Mouse (Mus musculus) embryonic facial prominence, embryonic 11.5 days (tissue): ENCODE data around the gene Vwf. TPM values are rescaled to one million over a fixed set of nuclear protein-coding genes. Genes with fewer than 3 reads are reported as not detected.

Experiments
- ATAC-seq: fragments of 200-750 bp; cut with Nextera tagmentation; replicated peaks from 2 replicates; pipeline ENCODE4 v1.8.0; 2017; ENCODE audit warnings: low read depth; ENCODE audit not compliant: insufficient number of reproducible peaks, low FRiP score, low TSS enrichment
- DNase-seq: peaks from one replicate; pipeline ENCODE4 v3.0.0-alpha.2; 2015; ENCODE audit warnings: low spot score
- H3K27ac ChIP-seq: fragments of 300-500 bp; sonication (generic); replicated peaks from 2 replicates; pipeline ENCODE4 v1.5.1; 2014; ENCODE audit warnings: mild to moderate bottlenecking, low read depth, low read length, control low read depth
- H3K27me3 ChIP-seq: fragments of 300-500 bp; sonication (generic); 2 replicates; pipeline ENCODE4 v1.6.1; 2014; ENCODE audit warnings: mild to moderate bottlenecking, low read length, moderate library complexity, mixed read lengths; ENCODE audit not compliant: control insufficient read depth, insufficient read depth
- H3K36me3 ChIP-seq: fragments of 300-500 bp; sonication (generic); replicated peaks from 2 replicates; pipeline ENCODE4 v1.6.1; 2014; ENCODE audit warnings: low read depth, mild to moderate bottlenecking, low read length, moderate library complexity, mixed read lengths; ENCODE audit not compliant: control insufficient read depth, insufficient read depth
- H3K4me1 ChIP-seq: fragments of 300-500 bp; sonication (generic); 2 replicates; pipeline ENCODE4 v1.6.1; 2014; ENCODE audit warnings: low read length, mixed read lengths; ENCODE audit not compliant: control insufficient read depth, insufficient read depth
- H3K4me2 ChIP-seq: fragments of 300-500 bp; sonication (generic); 2 replicates; pipeline ENCODE4 v1.6.1; 2014; ENCODE audit warnings: low read depth, mild to moderate bottlenecking, control low read depth, low read length, moderate library complexity
- H3K4me3 ChIP-seq: fragments of 300-500 bp; sonication (generic); 2 replicates; pipeline ENCODE4 v1.5.1; 2014; ENCODE audit warnings: low read depth, low read length, control low read depth
- H3K9ac ChIP-seq: fragments of 300-500 bp; sonication (generic); replicated peaks from 2 replicates; pipeline ENCODE4 v1.6.1; 2014; ENCODE audit warnings: mild to moderate bottlenecking, control low read depth, low read length
- H3K9me3 ChIP-seq: fragments of 300-500 bp; sonication (generic); replicated peaks from 2 replicates; pipeline ENCODE4 v1.6.1; 2016; ENCODE audit warnings: mild to moderate bottlenecking, low read length, inconsistent platforms, mixed read lengths; ENCODE audit not compliant: control insufficient read depth
- WGBS: fragments of 180-500 bp; shearing (Covaris S2); extraction: QIAGEN DNeasy Blood & Tissue Kit; methylation state at CpG from one replicate; pipeline ENCODE4 v1.1.7; 2014; 5-methylcytosine and 5-hydroxymethylcytosine counted together
- polyA plus RNA-seq: library from polyadenylated mRNA; unstranded; fragments of >200 nt; fragmentation: Nextera tagmentation; extraction: Ambion mirVana; gene quantifications from 2 replicates; pipeline ENCODE4 v1.2.1, GENCODE M21; 2014

Gene Vwf
- polyA plus RNA-seq, 1 experiment from 2014 or later = 6.7 TPM

DNA sequence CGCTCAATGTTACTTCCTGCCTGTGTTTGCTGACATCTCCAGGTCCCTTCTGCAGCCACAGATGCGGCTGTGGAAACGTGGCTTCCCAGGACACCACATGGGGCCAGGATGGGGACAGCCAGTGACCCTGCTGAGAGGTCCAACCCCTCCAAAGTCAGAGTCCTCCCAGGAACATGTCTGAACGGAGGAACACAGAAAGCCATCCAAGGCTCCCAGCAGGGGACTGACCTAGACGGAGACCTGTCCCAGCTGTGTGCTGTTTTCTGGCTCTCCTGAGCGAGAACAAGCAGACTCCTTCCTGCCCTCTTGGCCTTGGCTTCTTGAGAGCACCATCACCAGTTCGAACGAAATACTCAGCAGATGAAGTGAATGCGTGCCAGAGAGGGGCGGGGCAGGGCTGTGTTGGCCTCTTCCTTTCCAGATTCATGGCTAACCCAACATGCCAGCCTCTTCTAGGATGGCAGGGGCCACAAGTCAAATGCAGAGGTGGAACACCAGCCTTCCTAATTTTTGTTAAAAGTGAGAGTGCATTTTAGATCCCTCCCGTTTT, 183.5 kb downstream of the Vwf start:
- Histone ChIP-seq H3K36me3 (no peaks in the 10 kb centered on the region), H3K4me1 (no peaks in the 10 kb centered on the region), H3K9me3 (no peaks in the 10 kb centered on the region), H3K27ac (no peak overlapping the region), H3K27me3 (no peaks in the 10 kb centered on the region), H3K9ac (no peak overlapping the region), H3K4me3 (no peak overlapping the region), H3K4me2 (no peak overlapping the region)
- ATAC-seq (no peak), DNase-seq (no peak)
- WGBS = 63% methylated on average over 11 of the region's 11 CpGs

Other genes starting within 250 kb of the Vwf start
- gene Ltbr, start 232.9 kb upstream of the Vwf start, polyA plus RNA-seq = 22.8 and 24.3 TPM in 2 replicates
- 0.88 and 1.1 TPM in 2 replicates for gene Scnn1a, start 226.1 kb upstream of the Vwf start, polyA plus RNA-seq
- 36.6 and 39.5 TPM in 2 replicates for gene Tnfrsf1a, start 197.4 kb upstream of the Vwf start, polyA plus RNA-seq
- 0.08 and 0.20 TPM in 2 replicates for gene Plekhg6, start 166.0 kb upstream of the Vwf start, polyA plus RNA-seq
- 55.3 and 55.4 TPM in 2 replicates for gene Cd9, start 52.0 kb upstream of the Vwf start, polyA plus RNA-seq
- gene Ano2, start 143.6 kb downstream of the Vwf start, polyA plus RNA-seq = 0.32 and 0.38 TPM in 2 replicates